Mouse (Mus musculus) gastrocnemius, adult 8-10 months (tissue): ENCODE measurements around the gene Clmn. TPM values are rescaled to one million over a fixed set of nuclear protein-coding genes. Genes with fewer than 3 reads are reported as not detected.

Experiments used
- DNase-seq, 2 experiments: peaks; one replicate each; pipeline ENCODE4 v3.0.0; 2022; ENCODE audit warnings: low spot score in 2 of 2
- total RNA-seq, 4 experiments: library from RNA; stranded (reverse); gene quantifications; 2 replicates each; pipeline ENCODE4 v1.2.4; 2022

Clmn gene
- total RNA-seq, result 1 to 10 TPM in 3 of 4 experiments, under 1 TPM in 1; 0.73 to 2.1 (median 1.5) TPM

DNA sequence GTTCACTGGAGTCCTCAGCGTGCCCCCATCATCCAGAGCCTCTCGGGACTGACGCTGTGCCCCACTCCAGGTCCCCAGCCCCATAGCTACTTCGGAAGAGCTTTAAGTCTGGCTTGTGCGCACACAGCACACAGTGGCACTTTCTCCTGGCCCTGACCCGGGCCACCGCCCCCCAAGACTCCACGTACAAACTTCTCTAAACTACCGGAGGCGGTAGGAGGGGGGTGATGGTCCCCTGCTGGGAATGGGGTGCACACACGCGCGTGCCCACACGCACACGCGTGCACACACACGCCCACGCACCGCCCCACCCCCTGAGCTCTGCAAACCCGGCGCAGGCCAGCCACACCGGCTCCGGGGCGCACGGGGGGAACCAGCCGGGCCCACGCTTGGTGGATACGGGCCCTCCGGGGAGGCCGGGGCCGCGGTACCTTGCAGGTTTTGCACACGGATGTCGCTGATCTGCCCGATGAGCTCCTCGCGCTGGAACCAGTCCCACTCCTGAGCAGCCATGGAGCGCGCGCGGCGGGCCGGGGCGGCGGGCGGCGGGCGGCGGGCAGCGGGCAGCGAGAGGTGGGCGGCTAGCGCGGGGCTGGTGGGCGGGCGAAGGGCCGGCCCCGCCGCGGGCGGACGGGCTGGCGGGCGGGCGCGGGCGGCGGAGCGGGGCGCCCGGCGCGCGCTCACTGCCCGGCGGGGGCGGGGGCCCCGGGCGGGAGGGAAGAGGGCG is at the start of gene Clmn:
Clmn (minus strand) TSS at position 638 of the 727 bp plus-strand sequence.
- DNase-seq, result peak in 1 of 2 experiments; percentile 15

DNA sequence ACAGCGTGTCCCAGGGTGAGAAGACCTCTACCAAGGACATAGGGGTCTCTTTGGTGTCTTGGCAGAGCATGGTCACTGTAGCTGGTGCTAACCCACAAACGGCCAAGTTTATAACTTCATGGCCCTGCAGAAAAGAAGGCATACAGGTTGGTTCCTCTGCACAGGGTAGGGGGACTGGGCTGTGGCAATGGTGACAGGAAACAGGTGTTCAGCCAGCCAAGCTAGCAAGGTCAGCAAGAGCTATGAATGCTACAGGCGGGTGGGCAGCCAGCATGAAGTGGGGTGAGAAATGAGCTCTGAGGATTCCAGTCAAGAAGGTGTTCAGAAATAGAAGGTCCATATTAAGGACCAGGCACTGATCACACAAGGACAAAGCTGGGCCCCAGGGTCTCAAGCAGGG is 48.1 kb upstream of the Clmn start:
- no peak for DNase-seq

DNA sequence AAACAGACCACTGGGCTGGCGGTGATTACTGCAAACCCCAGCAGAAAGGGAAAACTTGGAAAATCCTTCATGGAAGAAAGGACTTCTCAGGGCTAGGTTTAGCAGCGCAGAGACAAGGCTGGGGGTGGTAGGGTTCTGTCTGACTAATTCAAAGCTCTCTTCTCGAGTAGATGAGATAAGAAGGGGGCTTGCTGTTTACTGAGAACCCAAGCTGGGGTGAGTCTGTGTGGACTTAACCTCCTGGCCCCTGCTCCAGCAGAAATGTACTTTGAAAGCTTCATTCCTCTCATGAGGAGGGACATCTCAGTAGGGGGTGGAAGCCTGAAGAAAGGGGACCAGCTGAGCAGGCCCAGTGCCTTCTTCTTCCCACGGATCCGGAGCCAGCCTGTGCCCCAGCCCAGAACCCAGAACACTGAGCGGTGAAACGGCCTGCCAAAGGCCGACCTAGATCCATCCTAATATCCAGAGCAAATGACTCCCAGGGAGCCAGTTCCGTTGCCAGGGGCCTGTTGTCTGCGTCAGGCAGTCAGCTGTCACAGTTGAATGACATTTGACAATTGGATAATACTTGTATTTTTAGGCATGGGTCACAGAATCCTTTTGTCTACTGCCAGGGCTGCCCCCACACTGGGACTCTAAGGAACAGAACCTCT is 47.5 kb upstream of the Clmn start:
- no peak for DNase-seq

DNA sequence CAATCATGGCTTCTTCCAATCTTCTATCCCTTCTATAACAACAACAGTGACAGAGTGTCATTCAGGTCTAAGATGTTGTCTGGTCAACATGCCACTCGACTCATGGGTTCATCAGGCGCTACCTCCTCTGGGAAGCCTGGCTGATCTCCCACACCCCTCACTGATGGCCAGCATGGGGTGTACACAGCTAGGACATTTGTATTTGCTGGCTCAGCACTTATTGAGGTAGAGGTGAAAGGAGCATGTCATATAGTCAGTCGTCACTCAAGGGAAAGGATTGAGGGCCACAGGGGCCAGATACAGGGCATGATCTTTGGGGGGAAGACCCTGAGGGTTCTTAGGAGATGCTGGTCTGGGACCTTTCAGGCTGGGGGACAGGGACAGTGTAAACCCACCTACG is 44.9 kb upstream of the Clmn start:
- no peak for DNase-seq

DNA sequence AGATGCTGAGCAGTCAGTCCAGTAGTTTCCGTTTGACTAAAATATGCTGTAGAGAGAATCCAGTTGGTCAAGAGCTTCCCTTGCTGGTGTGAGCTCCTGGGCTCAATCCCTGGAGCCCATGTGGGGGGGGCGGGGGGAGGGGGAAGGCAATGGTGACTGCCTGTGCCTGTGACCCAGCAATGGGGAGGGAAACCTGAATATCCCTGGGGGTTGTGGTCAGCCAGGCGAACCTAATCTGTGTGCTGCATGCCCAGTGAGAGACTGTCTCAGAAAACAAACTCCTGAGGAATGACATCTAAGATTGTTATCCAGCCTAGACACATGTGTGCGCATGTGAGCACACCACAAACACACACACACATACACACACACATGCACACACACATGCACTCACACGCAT is 44.1 kb upstream of the Clmn start:
- DNase-seq, result no peak

DNA sequence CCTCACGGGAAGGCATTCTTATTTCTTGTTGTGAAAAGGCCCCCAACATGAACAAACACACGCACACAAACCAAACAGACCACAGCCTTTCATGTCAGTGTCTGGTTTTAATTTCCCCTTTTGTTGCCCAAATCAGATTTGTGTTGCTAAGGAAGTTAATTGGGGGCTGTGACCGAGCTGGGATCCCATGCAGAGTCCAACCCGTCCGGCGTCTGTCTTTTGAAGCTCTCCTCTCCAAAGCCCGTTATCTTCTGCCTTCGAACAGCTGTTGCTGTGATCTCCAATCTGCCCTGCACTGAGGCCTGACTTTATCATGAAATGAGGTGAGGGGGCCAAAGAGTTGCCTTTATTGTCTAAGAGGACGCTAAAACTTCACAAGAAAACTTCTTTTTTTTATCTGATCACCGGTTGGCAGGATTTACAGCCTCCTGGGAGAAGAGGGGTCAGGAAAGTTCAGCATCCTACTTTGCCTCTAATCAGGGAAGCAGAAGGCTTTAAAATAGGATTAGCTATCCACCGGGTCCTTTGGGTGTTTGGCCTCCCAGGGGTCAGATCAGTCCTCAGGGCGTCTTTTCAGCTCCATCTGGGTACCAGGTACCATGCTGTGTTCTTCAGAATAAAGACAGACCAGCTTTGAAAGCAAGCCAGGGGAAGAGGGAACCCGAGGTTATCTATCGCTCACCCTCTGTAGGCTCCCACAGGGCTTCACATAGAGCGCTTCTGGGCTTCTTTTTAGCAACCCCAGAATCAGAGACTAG is 43.3 kb upstream of the Clmn start:
- DNase-seq, result no peak

DNA sequence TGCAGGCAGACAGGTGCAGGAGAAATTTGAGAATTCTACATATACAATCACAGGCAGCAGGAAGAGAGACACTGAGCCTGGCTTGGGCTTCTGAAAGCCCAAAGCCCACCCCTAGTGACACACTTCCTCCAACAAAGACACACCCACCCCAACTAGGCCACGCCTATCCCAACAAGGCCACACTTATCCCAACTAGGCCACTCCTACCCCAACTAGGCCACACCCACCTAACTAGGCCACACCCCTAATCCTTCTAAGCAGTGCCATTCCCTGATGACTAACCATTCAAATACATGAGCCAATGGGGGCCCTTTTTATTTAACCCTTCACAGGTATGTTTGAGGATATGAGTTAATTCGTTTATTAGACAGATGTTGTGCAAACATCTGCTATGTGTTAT is 42.3 kb upstream of the Clmn start:
- no peak for DNase-seq

DNA sequence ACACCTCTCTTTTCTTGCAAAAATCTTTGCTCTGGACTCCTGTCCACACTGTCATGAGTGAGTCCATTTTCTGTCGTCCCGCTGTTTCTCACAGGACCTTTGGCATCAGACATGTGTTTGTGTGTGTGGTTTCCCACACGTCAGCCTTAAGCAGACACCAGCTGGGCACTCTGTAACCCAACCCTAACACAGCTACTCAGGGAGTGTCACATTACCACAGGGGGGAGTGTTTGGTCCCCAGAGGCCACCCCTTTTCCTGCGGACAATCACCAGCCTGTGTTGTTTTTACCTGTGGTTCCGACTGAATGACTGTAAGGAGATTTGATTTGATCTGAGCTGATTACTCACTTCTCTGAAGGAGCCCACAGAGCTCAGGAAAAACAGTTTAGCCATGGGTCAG is 39.3 kb upstream of the Clmn start:
- DNase-seq, result no peak

DNA sequence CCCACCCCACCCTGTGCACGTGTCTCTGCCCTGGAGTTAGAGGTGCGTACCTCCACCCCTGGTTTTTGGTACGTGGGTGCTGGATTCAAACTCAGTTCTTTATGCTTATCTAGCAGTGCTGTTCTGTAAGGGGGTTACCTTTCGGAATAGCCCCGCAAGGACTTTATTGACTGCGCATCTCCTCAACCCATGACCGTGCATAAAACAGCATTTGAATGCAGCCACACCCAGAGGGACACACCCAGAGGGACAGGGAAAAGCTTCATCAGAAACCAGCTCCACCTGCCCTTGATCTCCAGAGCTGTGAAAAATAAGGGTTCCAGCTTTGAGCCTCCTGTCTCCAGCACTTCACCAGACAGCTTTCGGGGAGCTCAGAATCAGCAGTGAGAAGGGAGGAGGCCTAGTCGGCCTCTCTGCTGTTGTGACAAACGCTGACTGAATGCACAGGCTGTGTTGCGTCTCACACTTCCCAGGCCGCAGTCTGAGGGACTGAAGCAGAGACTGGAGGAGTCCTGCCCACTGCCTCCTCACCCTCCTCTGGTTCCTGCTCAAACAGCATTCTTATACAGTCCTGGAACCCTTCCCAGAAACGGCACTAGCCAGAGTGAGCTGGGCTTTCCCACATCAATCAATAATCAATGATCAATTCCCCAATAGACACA is 37.6 kb upstream of the Clmn start:
- no peak for DNase-seq

DNA sequence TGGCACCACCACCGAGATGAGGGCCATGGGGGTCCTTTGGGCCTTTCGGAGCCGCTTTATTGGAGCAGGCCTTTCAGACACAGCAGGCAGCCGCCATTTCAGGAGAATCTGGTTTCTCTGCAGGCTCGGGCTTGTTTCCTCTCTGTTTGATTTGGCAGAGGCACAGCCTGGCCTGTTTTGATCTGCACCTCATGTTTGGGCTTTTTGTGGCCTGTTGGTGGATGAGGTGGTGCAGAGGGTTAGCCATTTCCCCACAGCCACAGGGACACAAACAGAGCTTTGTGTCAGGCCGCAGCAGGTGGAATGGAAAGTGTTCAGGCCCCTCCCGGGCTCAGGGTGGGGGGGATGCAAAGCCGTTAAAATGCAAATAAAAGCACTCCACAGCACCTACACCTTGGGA is 36.4 kb upstream of the Clmn start:
- DNase-seq, result no peak

DNA sequence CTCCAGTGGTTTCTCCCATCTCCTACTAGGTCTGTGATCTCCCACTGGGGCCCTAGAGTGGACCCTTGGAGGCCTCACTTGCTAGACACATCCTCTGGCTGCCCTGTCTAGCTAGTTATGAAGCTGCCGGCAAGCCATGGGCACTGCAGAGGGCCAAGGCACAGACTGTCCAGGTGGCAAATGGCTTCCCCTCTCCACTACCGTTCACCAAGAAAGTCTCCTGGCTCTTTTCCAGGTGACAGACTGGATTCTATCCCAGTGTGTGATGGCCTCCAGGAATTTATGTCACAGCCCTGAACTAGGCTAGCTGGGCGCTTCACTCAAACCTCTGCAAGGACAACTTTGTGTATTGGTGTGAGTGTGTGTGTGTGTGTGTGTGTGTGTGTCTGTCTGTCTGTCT is 35.0 kb upstream of the Clmn start:
- DNase-seq, result no peak

DNA sequence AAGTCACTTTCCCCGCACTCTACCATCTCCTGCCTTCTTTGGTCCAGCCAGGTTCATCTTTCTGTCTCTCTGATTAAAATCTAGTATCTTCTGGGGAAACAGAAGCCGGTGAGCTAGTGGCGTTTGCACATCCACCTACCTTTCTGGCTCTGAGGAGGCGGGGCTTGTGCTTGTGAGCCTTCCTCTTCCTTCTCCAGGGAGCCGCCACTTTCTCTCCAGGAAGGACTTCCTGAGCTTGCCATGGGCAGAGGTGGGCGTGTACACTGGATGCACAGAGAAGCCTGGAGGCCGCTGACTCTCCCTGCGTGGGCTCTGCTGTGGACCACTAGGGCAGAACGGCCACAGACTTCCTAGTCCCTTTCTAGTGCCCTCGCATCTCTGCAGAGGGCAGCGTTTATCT is 34.3 kb upstream of the Clmn start:
- DNase-seq, result no peak

DNA sequence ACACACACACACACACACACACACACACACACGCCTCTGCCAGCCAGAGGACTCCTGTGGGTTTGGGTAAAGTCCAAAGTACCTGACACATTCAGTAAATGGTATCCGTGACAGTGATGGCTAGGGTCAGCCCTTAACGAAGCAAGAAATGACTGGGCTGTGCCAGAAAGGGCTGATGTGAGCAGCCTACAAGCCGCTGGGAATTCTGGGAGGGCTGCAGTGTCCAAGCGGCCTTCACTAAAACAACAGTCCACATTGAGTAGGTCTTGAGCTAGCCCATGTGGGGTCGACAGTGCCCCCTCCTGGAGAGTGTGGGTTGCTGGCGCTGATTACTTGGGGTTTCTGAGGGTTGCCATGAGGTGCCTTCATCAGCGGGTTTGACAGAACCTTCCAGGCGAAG is 33.8 kb upstream of the Clmn start:
- DNase-seq, result no peak

DNA sequence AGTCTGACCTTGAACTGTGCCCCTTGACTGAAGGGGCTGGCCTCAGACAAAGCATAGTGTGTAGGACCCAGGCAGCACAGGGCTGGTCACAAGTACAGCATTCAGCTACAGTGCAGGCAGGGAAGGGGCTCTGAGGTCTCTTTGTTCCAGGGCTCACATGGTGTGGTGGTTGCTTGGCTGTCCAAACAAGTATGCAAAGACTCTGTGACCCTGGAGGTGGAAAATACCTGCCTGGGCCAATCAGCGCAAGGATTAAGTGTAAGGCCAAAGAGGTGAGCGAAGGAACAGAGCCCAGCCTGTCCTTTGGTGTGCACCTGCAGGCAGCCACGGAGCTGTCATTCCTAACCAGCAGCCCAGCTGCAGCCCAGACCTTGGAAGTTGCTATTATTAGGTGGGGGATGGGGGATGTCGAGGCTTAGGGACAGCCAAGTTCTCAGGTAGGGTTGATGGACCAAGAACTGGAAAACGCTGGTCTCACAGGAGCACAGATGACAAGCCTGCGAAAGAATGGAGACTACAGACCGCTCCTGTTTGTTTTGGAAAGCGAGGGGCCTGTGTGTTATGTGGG is 32.3 kb upstream of the Clmn start:
- no peak for DNase-seq

DNA sequence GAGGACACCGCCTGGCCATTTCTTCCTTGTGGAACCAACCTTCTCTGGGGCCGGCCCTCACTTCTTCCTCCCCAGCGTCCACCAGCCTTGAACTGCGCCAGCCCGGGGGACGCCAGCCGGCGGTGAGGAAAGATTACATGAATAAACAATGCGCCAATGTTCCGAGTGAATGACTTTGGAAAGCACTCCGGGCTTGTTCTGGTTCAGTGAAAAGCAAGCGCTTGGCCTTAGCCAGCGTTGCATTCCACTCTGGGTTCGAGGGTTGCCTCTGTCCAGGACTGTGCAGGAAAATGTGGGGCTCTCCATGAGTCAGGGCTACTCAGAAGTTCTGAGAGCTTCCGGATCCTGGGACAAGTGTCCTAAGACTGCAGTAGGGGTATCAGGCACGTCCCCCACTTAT is 31.8 kb upstream of the Clmn start:
- no peak for DNase-seq

DNA sequence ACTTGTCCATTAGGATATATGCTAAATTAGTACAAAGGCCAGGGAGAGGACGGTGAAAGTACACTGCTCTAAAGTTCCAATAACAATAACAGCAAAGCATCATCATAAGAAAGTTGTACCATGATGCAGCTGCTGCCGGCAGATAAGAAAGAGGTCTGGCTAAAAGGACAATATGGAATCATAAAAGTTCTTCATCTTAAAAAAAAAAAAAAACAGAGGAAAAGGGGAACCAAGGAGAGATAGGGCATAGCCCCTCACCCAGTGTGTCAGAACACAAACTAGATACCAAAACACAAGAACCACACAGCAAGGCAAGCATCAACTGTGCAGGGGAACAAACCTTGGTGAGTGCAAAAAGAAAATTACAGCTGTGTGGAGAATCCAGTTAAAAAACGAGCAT is 27.4 kb upstream of the Clmn start:
- DNase-seq, result no peak

DNA sequence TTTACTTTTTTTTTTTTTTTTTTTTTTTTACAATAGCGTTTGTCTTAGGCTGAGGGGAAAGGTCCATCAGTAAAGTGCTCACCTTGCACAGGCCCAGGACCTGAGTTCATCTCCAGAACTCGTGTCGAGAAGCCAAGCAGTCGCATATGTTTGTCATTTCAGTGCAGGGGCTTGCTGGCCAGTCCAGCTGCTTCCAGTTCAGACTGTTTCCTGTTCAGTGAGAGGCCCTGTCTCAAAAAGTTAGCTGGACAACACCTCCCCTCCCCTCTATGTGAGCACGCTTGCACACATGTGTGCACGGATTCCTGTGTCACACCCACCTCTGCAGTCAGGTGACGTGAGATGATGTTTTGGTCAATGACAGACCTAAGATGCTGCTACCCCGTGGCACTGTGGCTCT is 25.2 kb upstream of the Clmn start:
- DNase-seq, result no peak

DNA sequence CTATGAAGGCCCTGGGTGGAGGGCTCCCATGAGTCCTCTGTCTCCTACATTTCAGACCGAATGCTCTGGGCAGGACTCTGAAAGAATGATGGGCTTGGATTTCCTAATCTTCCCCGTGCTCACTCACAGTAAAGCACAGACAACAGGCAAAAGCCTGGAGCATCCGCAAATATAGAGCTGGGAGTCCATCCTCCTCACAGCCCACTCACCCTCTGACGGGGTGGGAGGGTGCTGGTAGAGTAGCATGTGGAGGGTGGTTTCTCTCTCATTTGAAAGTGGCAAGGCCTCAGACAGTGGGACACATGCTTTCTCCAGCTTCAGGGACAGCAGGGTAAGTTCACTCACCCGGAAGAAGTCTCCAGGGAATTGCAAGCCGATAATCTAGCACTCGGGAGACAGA is 21.2 kb upstream of the Clmn start:
- no peak for DNase-seq

DNA sequence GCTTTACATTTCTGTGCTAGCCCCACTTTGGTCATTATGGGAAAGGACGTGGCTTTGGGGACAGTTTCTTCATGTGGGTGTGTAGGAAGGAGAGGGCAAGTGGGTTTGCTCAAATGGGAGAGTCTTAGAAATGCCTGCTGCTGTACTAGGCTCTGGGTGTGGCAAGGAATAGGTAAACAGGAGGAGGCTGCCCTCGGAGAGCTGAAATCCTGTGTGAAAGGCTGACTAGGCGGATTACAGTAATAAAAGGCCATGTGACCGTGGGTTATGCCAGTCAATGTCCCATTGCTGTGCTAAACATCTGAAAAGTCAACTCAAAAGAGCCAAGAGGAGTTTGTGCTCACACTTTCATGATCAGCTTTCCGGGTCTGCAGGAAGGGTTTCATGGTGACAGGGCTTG is 17.7 kb upstream of the Clmn start:
- no peak for DNase-seq

DNA sequence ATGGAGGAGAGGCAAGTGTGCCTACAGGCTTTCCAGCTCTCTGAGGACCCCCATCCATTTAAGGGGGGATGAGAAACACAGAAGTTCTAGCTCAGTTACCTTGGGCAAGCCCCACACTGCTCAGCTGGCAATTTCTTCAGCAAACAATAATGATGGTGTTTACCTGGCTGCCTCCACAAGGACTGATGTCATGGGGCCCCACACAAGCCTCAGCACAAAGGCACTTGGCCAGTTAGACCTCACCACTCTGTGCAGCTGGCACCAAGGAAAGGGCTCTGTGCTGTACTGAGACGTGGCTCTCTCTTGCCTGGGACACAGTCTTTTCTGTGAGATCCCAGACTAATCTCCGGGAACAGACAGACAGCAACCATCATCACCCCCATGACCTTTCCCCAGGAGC is 17.2 kb upstream of the Clmn start:
- no peak for DNase-seq

DNA sequence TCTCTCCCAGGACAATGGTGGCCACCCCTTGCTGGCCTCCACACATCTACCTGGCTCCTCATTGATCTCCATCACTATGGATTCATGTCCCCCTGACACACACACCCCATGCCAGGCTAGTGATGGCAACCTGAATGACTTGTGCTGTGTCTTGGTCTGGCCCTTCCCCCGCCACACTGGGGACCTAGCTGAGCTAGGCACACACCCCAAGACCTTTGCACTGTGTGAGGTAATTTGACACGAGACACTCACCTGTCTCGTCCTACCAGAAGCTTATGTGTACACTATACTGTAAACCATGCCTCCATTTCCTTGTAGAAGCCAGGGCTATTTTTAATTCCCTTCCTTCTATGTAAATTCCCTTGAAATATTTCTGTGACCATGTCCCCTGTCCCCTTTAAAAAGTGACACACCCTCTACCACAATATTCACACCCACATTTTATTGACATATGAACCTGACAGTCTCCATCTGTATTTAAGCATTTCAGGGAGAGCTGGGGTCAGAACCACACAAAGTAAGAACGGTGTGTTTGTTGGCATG is 16.7 kb upstream of the Clmn start:
- no peak for DNase-seq

DNA sequence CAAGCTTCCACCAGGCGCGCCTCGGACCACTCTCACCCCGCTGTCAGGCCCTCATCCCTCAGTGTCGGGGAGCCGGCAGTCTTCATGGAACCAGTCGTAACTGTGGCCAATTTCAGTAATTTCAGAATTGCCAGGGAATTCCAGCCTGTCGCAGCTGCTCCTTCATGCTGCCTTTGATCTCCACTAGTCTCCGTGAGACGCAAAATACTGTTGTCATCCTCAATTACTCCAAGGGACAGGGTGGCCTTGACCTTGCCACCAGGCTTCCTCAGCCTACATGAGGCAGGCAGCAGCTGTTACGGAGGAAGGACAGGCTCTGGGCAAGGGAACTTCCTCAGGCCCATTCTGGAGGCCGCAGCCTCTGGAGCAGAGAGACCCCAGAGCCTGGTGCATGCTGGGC is 15.5 kb upstream of the Clmn start:
- DNase-seq, result no peak
